Mouse (Mus musculus) neutrophil, adult 59 days (primary cell): Measurements from ENCODE around the gene Aff3. TPM values are rescaled to one million over a fixed set of nuclear protein-coding genes. Genes with fewer than 3 reads are reported as not detected.

Experiments
- total RNA-seq, 2 experiments: library from RNA; stranded (reverse); gene quantifications; 1 replicate in 1 of 2; 2 replicates in 1 of 2; pipeline ENCODE4 v1.2.4; 2023

Aff3 gene
- 1 to 10 TPM; 3.4 to 8.4 TPM for total RNA-seq

DNA sequence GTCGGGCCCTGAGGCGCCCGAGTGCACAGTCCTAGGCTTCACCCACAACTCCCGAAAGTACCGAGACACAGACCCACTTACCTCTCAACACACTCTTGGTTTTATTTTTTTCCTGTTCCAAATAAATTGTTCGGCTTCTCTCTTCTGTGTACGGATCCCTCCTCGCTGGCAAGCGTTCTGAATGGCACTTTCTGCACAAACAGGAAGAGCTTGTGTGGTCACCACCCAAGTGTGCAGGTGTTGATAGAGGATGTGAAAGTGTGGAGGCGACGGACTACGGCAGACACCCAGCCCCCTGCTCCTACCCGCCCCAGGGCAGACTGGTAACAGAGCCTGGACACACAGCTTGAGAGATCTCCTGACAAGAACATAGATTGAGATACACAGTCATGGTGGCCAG, at the start of gene Aff3:
Aff3 (minus strand) TSS at position 179 of the 400 bp plus-strand sequence.

DNA sequence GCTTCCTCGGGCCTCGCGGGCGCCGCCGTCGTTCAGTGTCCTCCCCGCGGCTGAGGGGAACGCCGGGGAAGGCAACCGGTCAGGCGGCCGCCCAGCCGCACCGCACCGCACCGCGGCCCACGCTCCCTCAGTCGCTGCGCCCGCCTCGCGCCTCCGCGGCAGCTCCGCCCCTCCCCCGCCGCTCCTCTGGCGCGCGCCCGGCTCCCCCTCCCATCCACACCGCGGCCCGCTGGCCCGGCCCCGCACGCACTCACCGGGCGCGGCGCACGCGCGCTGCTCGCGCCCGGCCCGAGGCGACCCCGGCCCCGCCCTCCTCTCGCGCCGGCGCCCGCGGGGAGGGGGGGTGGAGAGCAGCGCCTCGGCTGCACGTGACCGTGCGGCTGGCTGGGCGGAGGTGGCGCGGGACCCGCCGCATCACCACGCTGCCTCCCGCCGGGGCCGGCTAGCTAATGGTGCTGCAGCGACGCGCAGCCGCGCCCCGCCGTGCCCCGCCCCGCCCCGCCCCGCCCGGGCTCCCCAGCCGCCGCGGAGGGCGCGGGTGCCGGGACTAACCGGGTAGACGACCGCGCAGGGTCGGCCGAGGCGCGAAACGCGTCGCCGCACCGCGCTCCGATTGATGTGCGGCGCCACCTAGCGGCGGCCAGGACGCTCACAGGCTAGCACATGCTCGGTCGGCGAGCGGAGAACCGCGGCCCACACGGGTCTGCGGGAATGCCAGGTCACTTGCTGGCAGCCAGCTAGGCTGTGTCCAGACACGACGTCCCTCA, 535.1 kb downstream of the Aff3 start, which contains the start of gene Rev1:
Rev1 (minus strand) TSS at position 301 of the 767 bp plus-strand sequence.

Other genes starting within 250 kb of the Aff3 start
- under 1 TPM; 0.11 to 0.78 TPM for gene Lonrf2, start 171.8 kb upstream of the Aff3 start, total RNA-seq
- gene Chst10, start 233.2 kb upstream of the Aff3 start, total RNA-seq = 1 to 10 TPM in 1 of 2 experiments, under 1 TPM in 1; 0.64 to 5.0 TPM